Mouse (Mus musculus) embryo, embryonic 11.5 days (tissue): ENCODE measurements around the gene Pfkfb2.
"Not testable (repeated sequence)": the region's sequence is repeated elsewhere in the genome, so short reads cannot be mapped to it uniquely, and the experiment has no call there.

ENCODE experiments used
- DNase-seq: peaks from one replicate; pipeline ENCODE4 v3.0.0-alpha.2; 2012; ENCODE audit warnings: low read depth, low spot score

The Pfkfb2 gene

GRCm38 (mm10) chr1:130699937-130700633 lies 29.0 kb downstream of the Pfkfb2 start:
- DNase-seq: no peak

GRCm38 (mm10) chr1:130698601-130699000 lies 30.5 kb downstream of the Pfkfb2 start:
- DNase-seq: no peak

GRCm38 (mm10) chr1:130683905-130684304 lies 45.1 kb downstream of the Pfkfb2 start:
- no peak for DNase-seq

GRCm38 (mm10) chr1:130681656-130682413 lies 47.2 kb downstream of the Pfkfb2 start:
- no peak for DNase-seq

- DNase-seq: no peak
Measured at GRCm38 (mm10) chr1:130681075-130681474, 48.0 kb downstream of the Pfkfb2 start.

- DNase-seq: no peak
Measured at GRCm38 (mm10) chr1:130678551-130678950, 50.5 kb downstream of the Pfkfb2 start.

GRCm38 (mm10) chr1:130663576-130663975 lies 65.5 kb downstream of the Pfkfb2 start:
- not testable (repeated sequence) for DNase-seq

- DNase-seq: no peak
Measured at GRCm38 (mm10) chr1:130661454-130661853, 67.6 kb downstream of the Pfkfb2 start, which contains the start of gene C4bp. Gene C4bp (minus strand): TSS chr1:130661632.

GRCm38 (mm10) chr1:130659641-130660040 lies 69.4 kb downstream of the Pfkfb2 start:
- not testable (repeated sequence) for DNase-seq

- DNase-seq: no peak
Measured at GRCm38 (mm10) chr1:130644103-130644502, 85.0 kb downstream of the Pfkfb2 start.

- DNase-seq: no peak
Measured at GRCm38 (mm10) chr1:130640967-130641366, 88.1 kb downstream of the Pfkfb2 start.
